Mouse (Mus musculus) lung, embryonic 14.5 days (tissue): ENCODE measurements around the gene Adgre4. TPM values are rescaled to one million over a fixed set of nuclear protein-coding genes. Genes with fewer than 3 reads are reported as not detected.
"Not testable (repeated sequence)": the region's sequence is repeated elsewhere in the genome, so short reads cannot be mapped to it uniquely, and the experiment has no call there.

Experiments
- ATAC-seq: fragments of 200-750 bp; cut with Nextera tagmentation; 2 replicates; pipeline ENCODE4 v1.8.0; 2017; ENCODE audit warnings: mild to moderate bottlenecking, moderate TSS enrichment, moderate library complexity; ENCODE audit not compliant: insufficient read depth
- DNase-seq: peaks from one replicate; pipeline ENCODE4 v3.0.0-alpha.2; 2015
- H3K27ac ChIP-seq: fragments of 300-500 bp; sonication (generic); 2 replicates; pipeline ENCODE4 v1.5.1; 2014; ENCODE audit warnings: low read depth, mild to moderate bottlenecking, moderate library complexity
- H3K27me3 ChIP-seq: fragments of 300-500 bp; sonication (generic); 2 replicates; pipeline ENCODE4 v1.6.1; 2014; ENCODE audit warnings: low read length, control low read depth; ENCODE audit not compliant: insufficient read depth
- H3K36me3 ChIP-seq: fragments of 300-500 bp; sonication (generic); 2 replicates; pipeline ENCODE4 v1.6.1; 2014; ENCODE audit warnings: control low read depth; ENCODE audit not compliant: insufficient read depth
- H3K4me1 ChIP-seq: fragments of 300-500 bp; sonication (generic); 2 replicates; pipeline ENCODE4 v1.6.1; 2014; ENCODE audit warnings: antibody characterized with exemption, control low read depth; ENCODE audit not compliant: insufficient read depth
- H3K4me2 ChIP-seq: fragments of 300-500 bp; sonication (generic); 2 replicates; pipeline ENCODE4 v1.6.1; 2014; ENCODE audit warnings: mild to moderate bottlenecking
- H3K4me3 ChIP-seq: fragments of 300-500 bp; sonication (generic); 2 replicates; pipeline ENCODE4 v1.5.1; 2014; ENCODE audit warnings: low read depth, low read length
- H3K9ac ChIP-seq: fragments of 300-500 bp; sonication (generic); 2 replicates; pipeline ENCODE4 v1.6.1; 2014
- H3K9me3 ChIP-seq: fragments of 300-500 bp; sonication (generic); 2 replicates; pipeline ENCODE4 v1.6.1; 2016; ENCODE audit warnings: low read depth, low read length, control low read depth
- CTCF ChIP-seq: IDR thresholded peaks from 2 replicates; pipeline ENCODE4 v1.5.1; 2016; ENCODE audit warnings: antibody characterized with exemption, low read depth
- WGBS: fragments of 180-500 bp; shearing (Covaris S2); extraction: QIAGEN DNeasy Blood & Tissue Kit; methylation state at CpG from one replicate; pipeline ENCODE4 v1.1.7; 2014; 5-methylcytosine and 5-hydroxymethylcytosine counted together
- polyA plus RNA-seq: library from polyadenylated mRNA; unstranded; fragments of >200 nt; fragmentation: Nextera tagmentation; extraction: Ambion mirVana; gene quantifications from 2 replicates; pipeline ENCODE4 v1.2.1, GENCODE M21; 2014

The Adgre4 gene
- polyA plus RNA-seq, 1 experiment from 2014 or later, result 0.20 TPM

GRCm38 (mm10) chr17:55736675-55737074 is 13.1 kb upstream of the Adgre4 start:
- H3K4me3 ChIP-seq, result no peak overlapping the region
- no peak overlapping the region for H3K4me2 ChIP-seq
- WGBS, result 68% methylated on average over 1 of the region's 1 CpGs
- no peak overlapping the region for H3K27ac ChIP-seq
- no peak for TF ChIP-seq CTCF
- DNase-seq (no peak), ATAC-seq (no peak)
- no peaks in the 10 kb centered on the region for H3K27me3 ChIP-seq
- no peaks in the 10 kb centered on the region for H3K4me1 ChIP-seq
- no peak overlapping the region for H3K9ac ChIP-seq
- H3K9me3 ChIP-seq, result no peaks in the 10 kb centered on the region
- no peaks in the 10 kb centered on the region for H3K36me3 ChIP-seq

GRCm38 (mm10) chr17:55751170-55751569 is 1.4 kb downstream of the Adgre4 start:
- no peak overlapping the region for H3K27ac ChIP-seq
- H3K4me2 ChIP-seq, result no peak overlapping the region
- no peaks in the 10 kb centered on the region for H3K4me1 ChIP-seq
- no peak overlapping the region for H3K9ac ChIP-seq
- H3K27me3 ChIP-seq, result no peaks in the 10 kb centered on the region
- DNase-seq (no peak), ATAC-seq (no peak)
- TF ChIP-seq CTCF, result no peak
- no peak overlapping the region for H3K4me3 ChIP-seq
- WGBS, result 67% methylated on average over 2 of the region's 2 CpGs
- H3K36me3 ChIP-seq, result no peaks in the 10 kb centered on the region
- no peaks in the 10 kb centered on the region for H3K9me3 ChIP-seq

DNA sequence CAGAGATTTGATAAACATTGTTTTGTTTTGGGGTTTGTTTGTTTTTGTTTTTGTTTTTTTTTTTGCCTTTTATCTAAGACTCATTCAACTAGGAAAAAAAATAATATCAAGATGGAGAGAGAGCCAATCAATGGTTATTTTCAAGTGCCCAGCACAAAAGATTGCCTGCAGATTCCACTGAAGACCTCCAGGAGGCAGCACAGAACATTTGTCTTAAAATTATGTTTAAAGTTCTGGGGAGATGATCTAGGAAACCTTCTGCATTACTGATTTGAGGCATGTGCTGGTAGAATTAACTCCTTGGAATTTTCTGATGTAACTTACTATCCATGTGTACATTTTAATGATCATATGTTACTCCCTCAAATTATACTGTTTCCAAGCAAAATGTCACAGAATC is 63.9 kb downstream of the Adgre4 start:
- Histone ChIP-seq H3K9ac (no peak overlapping the region), H3K4me3 (no peak overlapping the region), H3K27me3 (no peaks in the 10 kb centered on the region), H3K27ac (no peak overlapping the region), H3K4me2 (no peak overlapping the region), H3K36me3 (no peaks in the 10 kb centered on the region), H3K9me3 (no peaks in the 10 kb centered on the region), H3K4me1 (no peaks in the 10 kb centered on the region)
- DNase-seq, result peak; percentile 21
- TF ChIP-seq CTCF, result peak; percentile 29; the same call in 1 of the 2 replicates
- no peak for ATAC-seq

GRCm38 (mm10) chr17:55816853-55817252 is 67.1 kb downstream of the Adgre4 start:
- ATAC-seq (no peak), DNase-seq (no peak)
- Histone ChIP-seq H3K4me1 (no peaks in the 10 kb centered on the region), H3K27me3 (no peaks in the 10 kb centered on the region), H3K4me3 (no peak overlapping the region), H3K4me2 (no peak overlapping the region), H3K9ac (no peak overlapping the region), H3K9me3 (no peaks in the 10 kb centered on the region), H3K36me3 (no peaks in the 10 kb centered on the region), H3K27ac (no peak overlapping the region)
- TF ChIP-seq CTCF, result no peak
- 82% methylated on average over 4 of the region's 4 CpGs for WGBS

DNA sequence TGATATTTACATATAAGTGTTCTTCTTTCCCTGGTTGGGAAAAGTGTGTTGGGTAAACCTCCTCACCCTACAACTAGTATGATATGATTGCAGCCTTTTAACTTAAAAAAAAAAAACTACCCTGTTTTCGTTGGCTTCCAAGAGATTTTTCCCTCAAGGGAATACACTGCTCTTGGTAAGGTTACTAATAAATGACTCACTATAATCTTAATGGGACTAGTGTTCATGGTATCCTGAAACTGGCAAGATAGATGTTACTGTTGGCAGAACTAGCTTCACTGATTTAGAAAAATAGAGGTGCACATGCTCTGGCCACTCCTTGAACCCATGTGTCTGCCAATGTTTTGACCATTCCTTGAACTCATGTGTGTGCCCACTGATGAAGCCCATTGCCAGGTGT is 71.8 kb downstream of the Adgre4 start:
- H3K9me3 ChIP-seq, result no peaks in the 10 kb centered on the region
- no peak for TF ChIP-seq CTCF
- no peak overlapping the region for H3K4me3 ChIP-seq
- H3K27ac ChIP-seq, result no peak overlapping the region
- H3K27me3 ChIP-seq, result no peaks in the 10 kb centered on the region
- no peak for ATAC-seq
- no peak overlapping the region for H3K4me2 ChIP-seq
- 46% methylated on average over 1 of the region's 1 CpGs for WGBS
- DNase-seq, result no peak
- no peak overlapping the region for H3K9ac ChIP-seq
- no peaks in the 10 kb centered on the region for H3K4me1 ChIP-seq
- no peaks in the 10 kb centered on the region for H3K36me3 ChIP-seq

GRCm38 (mm10) chr17:55843067-55843466 is 93.3 kb downstream of the Adgre4 start:
- H3K9me3 ChIP-seq, result no peaks in the 10 kb centered on the region
- no peak for TF ChIP-seq CTCF
- no peaks in the 10 kb centered on the region for H3K27me3 ChIP-seq
- WGBS, result 80% methylated on average over 4 of the region's 4 CpGs
- no peak overlapping the region for H3K9ac ChIP-seq
- ATAC-seq, result no peak
- no peaks in the 10 kb centered on the region for H3K36me3 ChIP-seq
- H3K4me2 ChIP-seq, result no peak overlapping the region
- no peak overlapping the region for H3K4me3 ChIP-seq
- DNase-seq, result no peak
- H3K4me1 ChIP-seq, result no peaks in the 10 kb centered on the region
- no peak overlapping the region for H3K27ac ChIP-seq

- ATAC-seq (no peak), DNase-seq (no peak)
- no peak for TF ChIP-seq CTCF
- no peaks in the 10 kb centered on the region for H3K36me3 ChIP-seq
- no peaks in the 10 kb centered on the region for H3K9me3 ChIP-seq
- H3K27ac ChIP-seq, result no peak overlapping the region
- no peaks in the 10 kb centered on the region for H3K27me3 ChIP-seq
- 78% methylated on average over 4 of the region's 4 CpGs for WGBS
- 0 out of 2 replicates have a peak overlapping the region, but pooled peaks have one; percentile 7 for H3K4me2 ChIP-seq
- no peaks in the 10 kb centered on the region; the same call in 1 of the 2 replicates for H3K4me1 ChIP-seq
- H3K9ac ChIP-seq, result no peak overlapping the region
- no peak overlapping the region for H3K4me3 ChIP-seq
Measured at GRCm38 (mm10) chr17:55877184-55877583, 127.4 kb downstream of the Adgre4 start.

DNA sequence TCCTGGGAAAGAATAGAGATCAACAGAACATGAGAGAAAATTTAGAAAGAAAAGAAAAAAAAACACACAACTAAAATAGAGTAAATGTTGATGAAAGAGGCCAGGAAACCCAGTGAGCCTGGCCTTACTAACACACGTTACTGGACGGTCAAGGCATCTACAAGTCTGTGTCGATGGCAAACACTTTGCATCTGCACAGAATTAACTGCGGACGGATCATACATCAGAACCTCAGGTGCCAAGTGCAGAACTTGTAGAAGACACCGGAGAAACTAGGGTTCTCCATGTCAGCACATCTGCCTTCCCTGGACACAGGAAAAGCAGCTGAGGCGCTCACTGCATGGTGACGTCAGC is 128.5 kb downstream of the Adgre4 start:
- H3K9me3 ChIP-seq, H3K27me3 ChIP-seq, H3K4me1 ChIP-seq, ATAC-seq, H3K36me3 ChIP-seq: not testable (repeated sequence)
- 0% methylated on average over 6 of the region's 8 CpGs for WGBS
- Histone ChIP-seq H3K27ac (peak overlapping the region; percentile 42; the same call in 1 of the 2 replicates), H3K4me2 (peak overlapping the region; percentile 67), H3K9ac (peak overlapping the region; percentile 54), H3K4me3 (peak overlapping the region; percentile 47)
- peak; percentile 18 for DNase-seq

- not testable (repeated sequence) for H3K36me3 ChIP-seq, H3K9me3 ChIP-seq, H3K27me3 ChIP-seq, H3K4me1 ChIP-seq
- Histone ChIP-seq H3K27ac (peak within 1 kb of the TSS; percentile 42), H3K4me2 (peak within 1 kb of the TSS; percentile 67), H3K9ac (peak within 1 kb of the TSS; percentile 54), H3K4me3 (peak within 1 kb of the TSS; percentile 47)
- ATAC-seq (peak; percentile 100), DNase-seq (peak; percentile 90)
- WGBS, result under 1% methylated on average over 33 of the region's 53 CpGs
Measured at GRCm38 (mm10) chr17:55878636-55879369, 129.0 kb downstream of the Adgre4 start, which contains the start of gene Zfp119a. Gene Zfp119a (minus strand): TSS chr17:55878930.
